Mouse (Mus musculus) small intestine, adult 2 months (tissue): ENCODE results near the gene Cmbl. TPM values are rescaled to one million over a fixed set of nuclear protein-coding genes. Genes with fewer than 3 reads are reported as not detected.

Experiments used
- H3K27ac ChIP-seq: fragments of 200-500 bp; 2 replicates; pipeline ENCODE4 v1.5.1; 2012; ENCODE audit warnings: low read depth, low read length, control low read depth, inconsistent platforms; ENCODE audit not compliant: insufficient read depth
- H3K27me3 ChIP-seq: fragments of 200-500 bp; 2 replicates; pipeline ENCODE4 v1.6.1; 2012; ENCODE audit warnings: mild to moderate bottlenecking, moderate library complexity, low read length, inconsistent platforms; ENCODE audit not compliant: control insufficient read depth, insufficient read depth
- H3K36me3 ChIP-seq: fragments of 200-500 bp; 2 replicates; pipeline ENCODE4 v1.6.1; 2012; ENCODE audit warnings: mild to moderate bottlenecking, low read length, control low read depth, inconsistent platforms; ENCODE audit not compliant: control insufficient read depth, insufficient read depth
- H3K4me1 ChIP-seq: fragments of 200-500 bp; 2 replicates; pipeline ENCODE4 v1.6.1; 2012; ENCODE audit warnings: low read length, inconsistent platforms, mixed read lengths; ENCODE audit not compliant: control insufficient read depth, insufficient read depth, insufficient read length
- H3K4me3 ChIP-seq: fragments of 200-500 bp; 2 replicates; pipeline ENCODE4 v1.5.1; 2012; ENCODE audit warnings: low read depth, mild to moderate bottlenecking, control low read depth, inconsistent platforms, low read length, moderate library complexity
- CTCF ChIP-seq: fragments of 200-500 bp; IDR thresholded peaks from 2 replicates; pipeline ENCODE4 v1.5.1; 2012; ENCODE audit warnings: low read depth, mild to moderate bottlenecking, control low read depth, inconsistent platforms, low read length, moderate library complexity, mixed read lengths; ENCODE audit not compliant: insufficient replicate concordance, insufficient read length; ENCODE audit errors: extremely low read depth
- POLR2A ChIP-seq: fragments of 200-500 bp; IDR thresholded peaks from 2 replicates; pipeline ENCODE4 v1.6.1; 2012; ENCODE audit warnings: low read depth, mild to moderate bottlenecking, control low read depth, inconsistent platforms, low read length, moderate library complexity
- WGBS: fragments of 180-500 bp; shearing (Covaris S2); methylation state at CpG from one replicate; pipeline ENCODE4 v1.1.7; 2018; 5-methylcytosine and 5-hydroxymethylcytosine counted together
- polyA plus RNA-seq: library from polyadenylated mRNA; depleted of rRNA; stranded (reverse); fragments of >200 nt; gene quantifications from 2 replicates; pipeline ENCODE4 v1.2.3, GENCODE M21; 2012; rRNA removed

The Cmbl gene
- polyA plus RNA-seq, 1 experiment = 140 TPM

- 80% methylated on average over 9 of the region's 9 CpGs for WGBS
- H3K36me3 ChIP-seq = no peaks in the 10 kb centered on the region
Measured at GRCm38 (mm10) chr15:31636091-31636595, 71.0 kb downstream of the Cmbl start.

More at GRCm38 (mm10) chr15:31636091-31636595, 71.0 kb downstream of the Cmbl start:
- H3K27me3 ChIP-seq = no peaks in the 10 kb centered on the region
- H3K27ac ChIP-seq = no peak overlapping the region
- H3K4me3 ChIP-seq = no peak overlapping the region
- TF ChIP-seq POLR2A (no peak), CTCF (no peak)
- no peaks in the 10 kb centered on the region for H3K4me1 ChIP-seq

Other genes starting within 250 kb of the Cmbl start
- 0.52 and 0.65 TPM in 2 replicates for gene Ankrd33b, start 197.7 kb upstream of the Cmbl start, polyA plus RNA-seq
- 0.22 TPM in 1 of 2 replicates, not detected in the other for gene Ropn1l, start 111.7 kb upstream of the Cmbl start, polyA plus RNA-seq
- 9.5 and 18.1 TPM in 2 replicates for gene March6, start 34.3 kb upstream of the Cmbl start, polyA plus RNA-seq
- 30.4 and 38.8 TPM in 2 replicates for gene Cct5, start 36.4 kb downstream of the Cmbl start, polyA plus RNA-seq
- gene Fam173b, start 36.5 kb downstream of the Cmbl start, polyA plus RNA-seq = 2.4 and 4.0 TPM in 2 replicates